Mouse (Mus musculus) stomach, embryonic 16.5 days (tissue): ENCODE data around the gene Tmem56. TPM values are rescaled to one million over a fixed set of nuclear protein-coding genes. Genes with fewer than 3 reads are reported as not detected.
A peak's percentile ranks its signal among the peaks of the same experiment; 100 is the strongest.

Source experiments
- ATAC-seq: fragments of 200-750 bp; cut with Nextera tagmentation; 2 replicates; pipeline ENCODE4 v1.8.0; 2017; ENCODE audit warnings: moderate number of reproducible peaks, moderate TSS enrichment; ENCODE audit not compliant: insufficient read depth, low FRiP score
- H3K27ac ChIP-seq: fragments of 300-500 bp; sonication (generic); 2 replicates; pipeline ENCODE4 v1.5.1; 2014; ENCODE audit warnings: low read length
- H3K27me3 ChIP-seq: fragments of 300-500 bp; sonication (generic); 2 replicates; pipeline ENCODE4 v1.6.1; 2014; ENCODE audit warnings: low read length, control low read depth, mixed read lengths; ENCODE audit not compliant: control insufficient read depth, insufficient read depth
- H3K36me3 ChIP-seq: fragments of 300-500 bp; sonication (generic); 2 replicates; pipeline ENCODE4 v1.6.1; 2014; ENCODE audit warnings: low read length; ENCODE audit not compliant: control insufficient read depth, insufficient read depth
- H3K4me1 ChIP-seq: fragments of 300-500 bp; sonication (generic); 2 replicates; pipeline ENCODE4 v1.6.1; 2014; ENCODE audit warnings: low read length, control low read depth, mixed read lengths; ENCODE audit not compliant: control insufficient read depth, insufficient read depth
- H3K4me2 ChIP-seq: fragments of 300-500 bp; sonication (generic); 2 replicates; pipeline ENCODE4 v1.6.1; 2014; ENCODE audit warnings: low read depth, low read length, mixed read lengths
- H3K4me3 ChIP-seq: fragments of 300-500 bp; sonication (generic); replicated peaks from 2 replicates; pipeline ENCODE4 v1.5.1; 2014; ENCODE audit warnings: mild to moderate bottlenecking, low read length
- H3K9ac ChIP-seq: fragments of 300-500 bp; sonication (generic); 2 replicates; pipeline ENCODE4 v1.6.1; 2014; ENCODE audit warnings: low read length
- H3K9me3 ChIP-seq: fragments of 300-500 bp; sonication (generic); replicated peaks from 2 replicates; pipeline ENCODE4 v1.6.1; 2016; ENCODE audit warnings: low read length, control low read depth; ENCODE audit not compliant: control insufficient read depth
- WGBS: fragments of 180-500 bp; shearing (Covaris S2); extraction: QIAGEN DNeasy Blood & Tissue Kit; methylation state at CpG from one replicate; pipeline ENCODE4 v1.1.7; 2014; 5-methylcytosine and 5-hydroxymethylcytosine counted together
- polyA plus RNA-seq: library from polyadenylated mRNA; unstranded; fragments of >200 nt; fragmentation: Nextera tagmentation; extraction: Ambion mirVana; gene quantifications from 2 replicates; pipeline ENCODE4 v1.2.1, GENCODE M21; 2015

Gene Tmem56
- polyA plus RNA-seq, 1 experiment from 2014 or later: 2.3 TPM

DNA sequence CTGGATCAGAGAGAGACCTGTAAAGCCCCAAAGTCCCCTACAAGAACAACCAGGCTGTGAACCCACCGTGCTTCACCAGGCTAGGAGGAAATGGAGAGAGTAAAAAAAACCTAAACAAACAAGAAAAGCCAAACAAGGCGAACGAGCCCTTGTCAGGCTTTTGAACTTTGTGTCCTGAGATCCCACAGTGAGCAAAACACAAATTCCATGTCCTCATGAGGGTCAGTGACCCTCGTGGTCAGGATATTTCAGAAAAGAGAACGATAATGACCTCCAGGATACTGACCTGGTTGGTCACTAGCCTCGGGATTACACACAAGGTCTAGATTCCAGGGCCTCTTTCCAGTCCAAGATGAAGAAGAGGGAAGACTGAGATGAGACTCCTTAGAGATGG is 111.0 kb downstream of the Tmem56 start:
- Histone ChIP-seq H3K27ac (no peak overlapping the region), H3K4me3 (peak overlapping the region; percentile 71), H3K9me3 (no peaks in the 10 kb centered on the region), H3K27me3 (no peaks in the 10 kb centered on the region), H3K9ac (peak overlapping the region; percentile 82; the same call in 1 of the 2 replicates), H3K4me1 (peaks cover 3% of the 10 kb centered on the region; the same call in 1 of the 2 replicates), H3K4me2 (peak overlapping the region; percentile 62), H3K36me3 (no peaks in the 10 kb centered on the region)
- WGBS: 34% methylated on average over 6 of the region's 6 CpGs
- ATAC-seq: no peak

DNA sequence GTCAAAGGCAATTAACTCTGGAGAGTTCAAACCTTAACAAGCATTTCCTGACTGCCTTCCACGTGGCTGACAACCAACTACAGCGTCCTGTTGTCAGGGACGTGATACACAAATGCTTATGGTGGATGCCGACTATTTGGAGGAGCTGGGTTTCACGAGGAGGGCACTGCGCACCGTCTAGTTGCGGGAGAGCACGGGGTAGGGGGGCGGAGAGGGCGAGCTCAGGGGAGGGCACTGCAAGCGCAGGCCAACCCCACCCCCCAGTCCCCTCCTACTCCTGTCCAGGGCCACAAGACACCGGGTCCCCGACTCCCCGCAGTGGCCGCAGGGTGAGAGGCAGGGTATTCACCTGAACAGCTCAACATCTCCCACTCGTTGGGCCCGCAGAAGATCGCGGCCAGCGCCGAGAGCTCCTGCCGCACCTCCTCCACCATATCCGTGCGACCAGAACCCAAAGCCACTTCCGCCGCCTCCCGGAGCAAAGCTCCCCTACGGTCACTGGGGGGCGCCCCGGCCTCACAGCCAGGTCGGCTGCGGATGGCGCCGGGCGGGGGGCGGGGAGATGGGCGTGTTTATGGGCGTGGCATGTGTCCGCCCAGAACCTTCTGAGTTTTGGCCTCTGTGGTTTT is 111.5 kb downstream of the Tmem56 start, which contains the start of gene Rwdd3:
TSS of gene Rwdd3 (minus strand) at position 453 of the 629 bp plus-strand sequence.
- Histone ChIP-seq H3K36me3 (no peaks in the 10 kb centered on the region), H3K4me1 (peaks cover 3% of the 10 kb centered on the region; the same call in 1 of the 2 replicates), H3K9me3 (no peaks in the 10 kb centered on the region), H3K27ac (peak within 1 kb of the TSS; percentile 50), H3K4me3 (peak within 1 kb of the TSS; percentile 71), H3K27me3 (no peaks in the 10 kb centered on the region), H3K9ac (peak within 1 kb of the TSS; percentile 82), H3K4me2 (peak within 1 kb of the TSS; percentile 62)
- peak; percentile 92 for ATAC-seq
- WGBS: under 1% methylated on average over 40 of the region's 40 CpGs

DNA sequence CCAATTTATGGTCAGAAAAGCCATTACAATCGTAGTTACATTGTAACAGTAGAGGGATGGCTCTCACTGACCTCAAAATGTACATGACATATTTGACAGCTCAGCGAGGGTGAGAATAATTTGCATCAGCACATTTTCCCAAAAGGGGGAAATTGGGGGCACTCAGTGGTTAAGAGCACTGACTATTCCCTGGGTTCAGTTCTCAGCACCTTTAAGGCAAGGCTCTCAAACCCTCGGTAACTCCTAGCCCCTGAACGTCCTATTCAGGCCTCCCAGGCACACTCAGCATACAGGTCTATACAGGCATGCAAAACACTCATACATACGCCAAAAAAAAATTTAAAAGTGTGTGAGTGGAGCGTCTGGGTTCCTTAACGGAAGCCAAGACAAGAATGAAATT is 112.3 kb downstream of the Tmem56 start:
- no peaks in the 10 kb centered on the region for H3K36me3 ChIP-seq
- peak overlapping the region; percentile 62 for H3K4me2 ChIP-seq
- peaks cover 3% of the 10 kb centered on the region; the same call in 1 of the 2 replicates for H3K4me1 ChIP-seq
- 49% methylated on average over 7 of the region's 7 CpGs for WGBS
- H3K9me3 ChIP-seq: no peaks in the 10 kb centered on the region
- H3K27me3 ChIP-seq: no peaks in the 10 kb centered on the region
- no peak overlapping the region for H3K27ac ChIP-seq
- H3K4me3 ChIP-seq: peak overlapping the region; percentile 71
- ATAC-seq: no peak
- no peak overlapping the region for H3K9ac ChIP-seq

DNA sequence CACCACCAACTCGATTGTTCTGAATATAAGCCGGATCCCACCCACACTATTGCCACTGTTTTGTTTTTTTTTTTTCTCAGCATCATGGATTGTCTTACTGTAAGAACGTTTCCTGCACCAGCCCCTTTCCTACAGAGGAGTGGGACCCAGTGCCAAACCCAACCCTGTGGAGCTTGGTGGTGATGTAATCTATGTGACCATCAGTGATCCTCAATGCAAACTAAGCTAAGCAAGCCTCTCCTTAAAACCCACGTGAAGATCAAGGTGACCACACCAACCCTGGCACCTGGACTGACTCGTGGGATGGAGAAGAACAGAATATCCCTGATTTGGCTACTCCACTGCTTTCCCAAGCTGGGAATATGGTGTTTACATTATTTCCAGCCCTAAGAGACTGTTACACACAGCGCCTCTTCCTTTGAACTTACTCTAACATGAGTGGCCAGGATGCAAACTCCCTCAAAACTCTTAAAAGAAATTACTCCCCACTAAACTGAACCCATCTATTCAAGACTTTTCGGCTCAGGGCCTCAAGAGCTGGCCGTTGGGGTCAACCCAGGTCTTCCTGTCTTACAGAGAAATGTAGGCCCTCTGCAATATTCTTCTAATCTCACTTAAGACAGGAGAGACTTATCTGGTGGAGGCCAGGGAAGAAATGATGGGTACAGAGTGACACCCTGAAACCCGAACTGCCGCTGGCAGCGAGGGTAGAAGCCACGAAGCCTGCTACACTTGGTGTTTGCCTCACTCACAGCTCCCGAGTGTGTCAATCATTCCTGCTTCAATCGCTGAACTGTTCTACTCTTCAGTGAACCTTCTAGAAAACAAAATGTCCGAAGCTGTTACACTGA is 113.6 kb downstream of the Tmem56 start:
- no peak overlapping the region for H3K9ac ChIP-seq
- no peak overlapping the region for H3K27ac ChIP-seq
- no peak overlapping the region for H3K4me3 ChIP-seq
- 73% methylated on average over 15 of the region's 15 CpGs for WGBS
- no peak for ATAC-seq
- H3K27me3 ChIP-seq: no peaks in the 10 kb centered on the region
- no peaks in the 10 kb centered on the region for H3K36me3 ChIP-seq
- H3K9me3 ChIP-seq: no peaks in the 10 kb centered on the region
- H3K4me1 ChIP-seq: peaks cover 3% of the 10 kb centered on the region; the same call in 1 of the 2 replicates
- no peak overlapping the region for H3K4me2 ChIP-seq

DNA sequence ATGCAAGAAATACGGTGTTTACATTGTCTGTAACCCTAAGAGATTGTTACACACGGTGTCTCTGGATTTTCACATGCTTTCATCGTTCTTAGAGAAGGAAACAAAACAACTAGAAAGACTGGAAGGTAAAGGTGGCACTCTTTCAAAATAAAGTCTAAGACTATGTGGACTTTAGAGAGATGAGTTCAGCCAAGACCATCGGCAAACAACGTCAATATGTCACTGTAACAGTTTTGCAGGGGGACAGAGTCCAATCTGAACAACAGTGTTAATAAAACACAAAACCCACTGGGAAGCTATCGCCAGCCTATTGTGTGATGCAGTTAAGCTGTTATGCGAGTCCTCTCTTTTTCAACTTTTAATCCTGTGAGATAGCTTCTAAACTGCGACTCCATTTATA is 114.3 kb downstream of the Tmem56 start:
- Histone ChIP-seq H3K4me1 (peaks cover 3% of the 10 kb centered on the region; the same call in 1 of the 2 replicates), H3K4me3 (no peak overlapping the region), H3K36me3 (no peaks in the 10 kb centered on the region), H3K27me3 (no peaks in the 10 kb centered on the region), H3K9ac (no peak overlapping the region), H3K4me2 (no peak overlapping the region), H3K27ac (no peak overlapping the region), H3K9me3 (no peaks in the 10 kb centered on the region)
- WGBS: 80% methylated on average over 8 of the region's 8 CpGs
- no peak for ATAC-seq

DNA sequence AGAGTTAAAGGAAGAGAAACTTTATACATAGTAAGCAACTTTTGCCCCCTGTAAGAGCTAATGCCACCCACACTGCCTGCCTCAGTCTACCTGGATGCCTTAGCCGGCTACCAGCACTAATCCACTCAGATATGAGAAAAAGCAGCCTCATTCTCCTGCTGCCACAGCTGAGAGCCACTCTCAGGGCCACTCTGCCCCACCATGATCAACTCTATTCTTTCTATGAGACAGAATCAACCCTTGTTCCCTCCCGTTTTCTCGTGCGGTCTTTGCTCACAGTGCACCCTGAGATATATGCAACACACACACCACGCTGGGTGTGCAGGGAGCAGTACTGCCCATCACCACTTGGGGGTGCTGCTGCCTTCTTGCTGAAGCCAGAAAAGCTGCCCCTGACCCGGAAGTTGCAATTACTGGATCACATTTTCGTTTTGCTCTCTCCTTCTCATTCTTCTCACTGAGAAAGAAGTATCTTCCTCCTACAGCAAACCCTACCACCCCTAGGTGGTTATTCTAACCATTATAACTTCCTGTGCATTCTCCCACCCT is 119.6 kb downstream of the Tmem56 start:
- Histone ChIP-seq H3K9me3 (no peaks in the 10 kb centered on the region), H3K4me3 (no peak overlapping the region), H3K4me2 (no peak overlapping the region), H3K27me3 (no peaks in the 10 kb centered on the region), H3K9ac (no peak overlapping the region), H3K27ac (no peak overlapping the region), H3K36me3 (no peaks in the 10 kb centered on the region), H3K4me1 (no peaks in the 10 kb centered on the region)
- no peak for ATAC-seq
- 48% methylated on average over 7 of the region's 7 CpGs for WGBS

DNA sequence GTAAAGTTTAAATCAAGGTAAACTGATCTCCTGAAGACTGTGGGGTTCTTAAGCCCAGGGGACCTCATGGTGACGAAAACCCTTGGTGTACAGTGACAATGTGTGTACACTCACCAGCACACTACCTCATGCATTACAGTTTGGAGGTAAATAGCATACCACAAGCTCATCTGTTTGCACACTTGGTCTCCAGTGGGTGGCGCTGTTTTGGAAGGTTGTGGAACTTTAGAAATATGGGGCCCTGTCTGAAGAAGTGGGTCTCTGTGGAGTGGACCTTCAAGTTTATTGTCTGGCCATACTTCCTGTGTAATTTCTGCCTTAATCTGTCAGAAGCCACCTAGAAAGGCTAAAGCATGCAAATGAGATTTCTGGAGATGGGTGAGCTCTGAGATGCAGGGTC is 121.2 kb downstream of the Tmem56 start:
- no peak overlapping the region for H3K4me2 ChIP-seq
- no peak overlapping the region for H3K27ac ChIP-seq
- no peak overlapping the region for H3K4me3 ChIP-seq
- no peak for ATAC-seq
- no peak overlapping the region for H3K9ac ChIP-seq
- no peaks in the 10 kb centered on the region for H3K27me3 ChIP-seq
- 50% methylated on average over 2 of the region's 2 CpGs for WGBS
- no peaks in the 10 kb centered on the region for H3K9me3 ChIP-seq
- H3K4me1 ChIP-seq: no peaks in the 10 kb centered on the region
- no peaks in the 10 kb centered on the region for H3K36me3 ChIP-seq

DNA sequence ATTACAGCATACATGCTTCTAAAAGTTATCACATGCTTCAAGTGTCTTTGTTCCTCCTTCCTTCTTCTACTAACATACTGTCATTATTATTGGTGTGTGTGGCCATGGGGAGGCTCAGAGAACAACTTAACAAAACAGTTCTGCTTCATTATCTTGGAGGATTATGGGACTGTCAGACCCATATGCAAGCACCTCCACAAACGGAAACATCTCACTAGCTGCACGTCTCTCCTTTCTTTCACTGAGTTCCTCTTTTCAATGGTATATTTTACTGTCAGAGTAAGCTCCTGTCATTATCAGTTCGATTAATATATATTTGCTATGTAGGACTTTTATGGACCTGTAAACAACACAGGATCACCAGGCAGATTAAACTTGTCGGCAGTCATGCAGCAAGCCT is 122.5 kb downstream of the Tmem56 start:
- Histone ChIP-seq H3K4me1 (no peaks in the 10 kb centered on the region), H3K27ac (no peak overlapping the region), H3K4me3 (no peak overlapping the region), H3K36me3 (no peaks in the 10 kb centered on the region), H3K9me3 (no peaks in the 10 kb centered on the region), H3K27me3 (no peaks in the 10 kb centered on the region), H3K4me2 (no peak overlapping the region), H3K9ac (no peak overlapping the region)
- no peak for ATAC-seq
- 34% methylated on average over 4 of the region's 4 CpGs for WGBS

DNA sequence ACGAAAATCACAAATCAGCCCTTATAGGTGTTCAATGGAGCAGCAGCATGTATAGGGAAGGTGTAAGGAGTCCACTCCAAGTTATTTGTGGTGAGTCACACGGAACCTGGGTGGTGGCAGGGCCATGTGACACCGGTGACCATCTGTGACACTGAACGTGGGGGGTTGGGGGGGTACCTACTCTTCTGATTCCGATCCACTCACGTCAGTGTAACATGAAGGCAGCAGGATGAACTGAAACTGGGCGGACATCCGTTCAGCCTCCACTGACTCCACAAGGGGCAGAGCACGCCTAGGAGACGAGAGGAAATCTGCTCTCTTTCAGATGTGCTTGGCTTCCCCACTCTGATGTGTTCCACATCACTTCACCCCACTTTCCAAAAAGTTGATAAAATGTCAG is 123.3 kb downstream of the Tmem56 start:
- no peak for ATAC-seq
- Histone ChIP-seq H3K36me3 (no peaks in the 10 kb centered on the region), H3K4me2 (no peak overlapping the region), H3K27me3 (no peaks in the 10 kb centered on the region), H3K4me3 (no peak overlapping the region), H3K9me3 (no peaks in the 10 kb centered on the region), H3K27ac (no peak overlapping the region), H3K9ac (no peak overlapping the region), H3K4me1 (no peaks in the 10 kb centered on the region)
- 73% methylated on average over 10 of the region's 10 CpGs for WGBS
